Mouse (Mus musculus) heart, adult 2 months (tissue): ENCODE measurements at regions not wholly inside any gene's neighbourhood (a gene's known extent, or its start where the extent isn't known, plus 50 kb on each side); places are given as distances from the start of the nearest gene placed in this dataset.
A peak's percentile ranks its signal among the peaks of the same experiment; 100 is the strongest.

Experiments
- DNase-seq, 2 experiments: peaks; one replicate each; pipeline ENCODE4 v3.0.0; 2021
- H3K27ac ChIP-seq: fragments of 200-600 bp; 2 replicates; pipeline ENCODE4 v1.8.1; 2022
- H3K27me3 ChIP-seq: fragments of 200-500 bp; 2 replicates; pipeline ENCODE4 v1.6.1; 2012; ENCODE audit warnings: mild to moderate bottlenecking, low read length, inconsistent platforms, mixed read lengths; ENCODE audit not compliant: control insufficient read depth, insufficient read depth
- H3K36me3 ChIP-seq: fragments of 200-500 bp; 2 replicates; pipeline ENCODE4 v1.6.1; 2012; ENCODE audit warnings: low read length, inconsistent platforms; ENCODE audit not compliant: control insufficient read depth, insufficient read depth
- H3K4me1 ChIP-seq: fragments of 200-500 bp; 2 replicates; pipeline ENCODE4 v1.6.1; 2011; ENCODE audit warnings: low read length; ENCODE audit not compliant: control insufficient read depth, insufficient read depth
- H3K4me3 ChIP-seq: fragments of 200-600 bp; 2 replicates; pipeline ENCODE4 v1.8.1; 2022
- H3K79me2 ChIP-seq: fragments of 200-500 bp; replicated peaks from 2 replicates; pipeline ENCODE4 v1.6.1; 2012; ENCODE audit warnings: mild to moderate bottlenecking, inconsistent platforms, low read length, moderate library complexity, mixed read lengths; ENCODE audit not compliant: control insufficient read depth, insufficient read depth
- H3K9ac ChIP-seq: fragments of 200-500 bp; 2 replicates; pipeline ENCODE4 v1.6.1; 2012; ENCODE audit warnings: low read depth, mild to moderate bottlenecking, control low read depth, inconsistent platforms, low read length, mixed read lengths
- CTCF ChIP-seq: fragments of 200-600 bp; IDR thresholded peaks from 2 replicates; pipeline ENCODE4 v1.8.1; 2022; ENCODE audit warnings: antibody characterized with exemption, mild to moderate bottlenecking, moderate library complexity
- POLR2A ChIP-seq: fragments of 200-500 bp; IDR thresholded peaks from 2 replicates; pipeline ENCODE4 v1.6.1; 2011; ENCODE audit warnings: mild to moderate bottlenecking, low read depth, low read length, control low read depth; ENCODE audit not compliant: insufficient read depth
- WGBS: fragments of 180-500 bp; shearing (Covaris S2); methylation state at CpG from one replicate; pipeline ENCODE4 v1.1.7; 2018; 5-methylcytosine and 5-hydroxymethylcytosine counted together
- intact Hi-C: fragments of 180-260 bp; cut with DNase I; formaldehyde crosslinking; loops from one replicate; pipeline ENCODE4 v1.15.1; 2025

DNA sequence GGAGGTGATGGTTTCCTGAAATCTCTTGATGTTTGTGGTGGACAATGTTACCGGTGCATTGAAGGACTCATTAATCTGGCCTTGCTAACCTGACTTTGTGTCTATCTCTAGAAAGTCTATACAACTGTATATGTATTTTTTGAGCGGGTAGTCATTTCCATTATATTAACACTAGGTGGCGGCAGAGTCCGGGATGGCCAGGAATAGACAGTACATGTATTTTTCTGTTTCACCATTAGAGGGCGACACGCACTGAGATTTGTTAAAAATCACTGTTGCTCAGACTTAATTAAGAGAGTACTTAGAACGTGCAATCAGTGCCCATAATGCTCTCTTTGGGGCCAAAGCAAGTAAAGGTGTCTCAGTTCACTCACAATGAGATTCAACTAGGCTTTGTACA, 146.1 kb upstream of the Il1rapl2 start:
- 62% methylated on average over 7 of the region's 7 CpGs for WGBS
- Histone ChIP-seq H3K36me3 (no peaks in the 10 kb centered on the region), H3K27ac (no peak overlapping the region), H3K9ac (no peak overlapping the region), H3K79me2 (no peaks in the 10 kb centered on the region), H3K4me3 (no peak overlapping the region), H3K4me1 (no peaks in the 10 kb centered on the region), H3K27me3 (no peaks in the 10 kb centered on the region)
- TF ChIP-seq CTCF (peak; percentile 41), POLR2A (no peak)
- intact Hi-C loops: no loop called here
- DNase-seq: no peak
